Mouse (Mus musculus) lung, adult 2 months (tissue): ENCODE data around the gene Mblac2. TPM values are rescaled to one million over a fixed set of nuclear protein-coding genes. Genes with fewer than 3 reads are reported as not detected.

Source experiments
- DNase-seq: peaks from one replicate; pipeline ENCODE4 v3.0.0; 2022
- H3K4me1 ChIP-seq: fragments of 200-500 bp; 2 replicates; pipeline ENCODE4 v1.6.1; 2011; ENCODE audit warnings: low read length; ENCODE audit not compliant: control insufficient read depth, insufficient read depth
- H3K4me3 ChIP-seq: fragments of 200-500 bp; replicated peaks from 2 replicates; pipeline ENCODE3; 2011; ENCODE audit warnings: low read depth, mild to moderate bottlenecking, control low read depth, low read length; ENCODE audit errors: extremely low read depth
- CTCF ChIP-seq: fragments of 200-500 bp; IDR thresholded peaks from 2 replicates; pipeline ENCODE4 v1.5.1; 2011; ENCODE audit warnings: mild to moderate bottlenecking, low read length, control low read depth; ENCODE audit not compliant: insufficient read depth
- POLR2A ChIP-seq: fragments of 200-500 bp; IDR thresholded peaks from 2 replicates; pipeline ENCODE4 v1.6.1; 2011; ENCODE audit warnings: low read depth, mild to moderate bottlenecking, control low read depth, low read length, borderline replicate concordance; ENCODE audit errors: extremely low read depth
- WGBS: fragments of 180-500 bp; shearing (Covaris S2); methylation state at CpG from one replicate; pipeline ENCODE4 v1.1.7; 2018; 5-methylcytosine and 5-hydroxymethylcytosine counted together
- polyA plus RNA-seq: library from polyadenylated mRNA; depleted of rRNA; stranded (reverse); fragments of >200 nt; gene quantifications from 2 replicates; pipeline ENCODE4 v1.2.3, GENCODE M21; 2012

Mblac2 gene
- polyA plus RNA-seq, 1 experiment = 4.0 TPM

DNA sequence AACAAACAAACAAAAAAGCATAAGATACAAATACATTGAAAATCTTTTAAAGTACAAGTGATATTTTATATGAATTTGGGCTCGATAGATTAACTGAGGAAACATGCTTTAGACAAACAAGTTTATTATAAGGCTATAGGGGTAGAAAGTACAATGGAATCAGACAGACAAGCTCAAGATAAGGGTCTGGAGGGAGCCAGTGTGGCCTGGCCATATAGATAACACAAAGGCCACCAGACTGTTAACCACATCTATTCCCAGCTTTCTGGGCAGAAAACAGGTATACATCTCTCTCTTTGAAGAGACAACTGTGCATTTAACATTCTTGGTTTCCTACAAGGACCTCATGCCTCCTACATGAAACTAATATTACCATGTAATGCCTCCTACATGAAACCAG is 19.2 kb downstream of the Mblac2 start:
- TF ChIP-seq POLR2A (no peak), CTCF (no peak)
- 91% methylated on average over 1 of the region's 1 CpGs for WGBS
- Histone ChIP-seq H3K4me1 (no peaks in the 10 kb centered on the region), H3K4me3 (no peak overlapping the region)
- DNase-seq = no peak

GRCm38 (mm10) chr13:81736606-81737005 is 25.5 kb downstream of the Mblac2 start:
- WGBS = 72% methylated on average over 5 of the region's 5 CpGs
- no peak overlapping the region for H3K4me3 ChIP-seq
- no peak for TF ChIP-seq POLR2A
- no peak for TF ChIP-seq CTCF
- no peak for DNase-seq
- peaks cover 2% of the 10 kb centered on the region; the same call in 1 of the 2 replicates for H3K4me1 ChIP-seq

- TF ChIP-seq CTCF = peak; percentile 27; the same call in 1 of the 2 replicates
- no peak for TF ChIP-seq POLR2A
- Histone ChIP-seq H3K4me3 (no peak overlapping the region), H3K4me1 (peaks cover 2% of the 10 kb centered on the region; the same call in 1 of the 2 replicates)
- no peak for DNase-seq
- 28% methylated on average over 3 of the region's 3 CpGs for WGBS
Measured at GRCm38 (mm10) chr13:81740898-81741297, 29.8 kb downstream of the Mblac2 start.

GRCm38 (mm10) chr13:81743391-81744091 is 32.4 kb downstream of the Mblac2 start:
- TF ChIP-seq CTCF (no peak), POLR2A (no peak)
- Histone ChIP-seq H3K4me1 (peaks cover 2% of the 10 kb centered on the region; the same call in 1 of the 2 replicates), H3K4me3 (no peak overlapping the region)
- 53% methylated on average over 10 of the region's 10 CpGs for WGBS
- DNase-seq = no peak

- Histone ChIP-seq H3K4me3 (no peak overlapping the region), H3K4me1 (peaks cover 2% of the 10 kb centered on the region; the same call in 1 of the 2 replicates)
- no peak for TF ChIP-seq POLR2A
- no peak for TF ChIP-seq CTCF
- DNase-seq = no peak
- WGBS = 55% methylated on average over 2 of the region's 2 CpGs
Measured at GRCm38 (mm10) chr13:81744092-81744396, 32.9 kb downstream of the Mblac2 start.

DNA sequence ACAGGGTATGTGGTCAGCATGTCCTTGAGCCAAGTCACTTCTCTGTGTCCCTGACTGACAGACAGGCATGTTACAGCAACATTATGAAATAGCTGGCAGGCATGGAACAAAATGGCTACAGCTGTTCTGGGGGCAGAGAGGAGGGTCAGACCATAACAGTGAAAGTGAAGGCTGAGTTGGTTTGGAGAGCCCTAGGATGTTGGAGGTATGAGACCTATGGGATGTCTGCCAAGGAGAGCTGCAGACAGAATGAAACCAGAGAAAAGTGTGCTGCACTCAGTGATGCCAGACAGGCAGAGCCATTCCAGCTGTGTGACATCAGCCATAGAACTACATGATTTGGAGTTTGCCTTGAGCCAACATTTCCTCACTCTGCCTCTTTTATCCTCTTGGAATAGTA is 43.7 kb downstream of the Mblac2 start:
- no peak for DNase-seq
- Histone ChIP-seq H3K4me1 (peaks cover 5% of the 10 kb centered on the region; the same call in 1 of the 2 replicates), H3K4me3 (no peak overlapping the region)
- TF ChIP-seq CTCF = no peak
- no peak for TF ChIP-seq POLR2A

DNA sequence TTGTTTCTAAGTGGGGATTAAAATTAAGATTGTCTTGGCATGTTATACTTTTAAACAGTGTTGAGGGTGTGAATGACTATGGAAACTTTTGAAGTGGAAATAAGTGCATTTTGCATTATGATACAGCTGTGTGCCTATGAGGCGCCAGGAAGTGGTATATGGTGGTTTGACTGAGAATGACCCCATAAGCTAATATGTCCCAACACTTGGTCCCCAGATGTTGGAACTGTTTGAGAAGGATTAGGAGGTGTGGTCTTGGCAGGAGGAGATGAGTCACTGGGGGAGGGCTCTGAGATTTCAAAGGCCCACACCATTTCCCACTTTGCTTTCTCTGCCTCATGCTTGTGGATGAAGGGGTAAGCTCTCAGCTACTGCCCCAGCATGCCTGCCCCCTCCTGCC is 44.2 kb downstream of the Mblac2 start:
- Histone ChIP-seq H3K4me3 (no peak overlapping the region), H3K4me1 (peaks cover 5% of the 10 kb centered on the region; the same call in 1 of the 2 replicates)
- 100% methylated on average over 1 of the region's 1 CpGs for WGBS
- no peak for TF ChIP-seq CTCF
- no peak for TF ChIP-seq POLR2A
- no peak for DNase-seq

GRCm38 (mm10) chr13:81757058-81757660 is 46.0 kb downstream of the Mblac2 start:
- WGBS = 60% methylated on average over 5 of the region's 5 CpGs
- TF ChIP-seq POLR2A (no peak), CTCF (no peak)
- Histone ChIP-seq H3K4me3 (no peak overlapping the region), H3K4me1 (peaks cover 5% of the 10 kb centered on the region; the same call in 1 of the 2 replicates)
- DNase-seq = no peak

DNA sequence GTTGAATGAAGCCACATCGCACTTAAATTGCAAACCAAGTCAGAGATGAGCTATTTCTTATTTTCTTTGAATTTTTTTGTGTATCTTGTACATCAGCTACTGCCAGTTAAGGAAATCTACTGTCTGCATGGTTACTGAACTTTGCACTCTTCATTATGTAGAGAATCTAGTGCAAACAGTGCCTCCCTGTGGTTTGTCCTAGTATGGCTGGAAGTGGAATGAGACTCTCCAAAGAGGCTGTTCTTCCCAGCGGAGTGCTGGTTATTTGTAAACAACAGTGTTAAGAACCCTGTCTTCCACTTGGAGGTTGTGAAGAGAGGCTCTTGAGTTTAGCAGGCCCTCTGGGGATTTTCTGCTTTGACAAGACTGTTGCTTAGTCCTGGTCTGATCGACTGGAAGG is 49.2 kb downstream of the Mblac2 start:
- TF ChIP-seq CTCF = peak; percentile 19
- no peak for TF ChIP-seq POLR2A
- Histone ChIP-seq H3K4me1 (peaks cover 2% of the 10 kb centered on the region; the same call in 1 of the 2 replicates), H3K4me3 (no peak overlapping the region)
- WGBS = 28% methylated on average over 3 of the region's 3 CpGs
- DNase-seq = peak; percentile 17
